ENCODE assay signal across 19 mouse cellular contexts in genomic region chr3:121602826-121603370, GRCm38 (mm10).
DNase-seq lines count a peak whose midpoint lies in the region; ATAC-seq and TF ChIP-seq lines count a peak whose summit lies in the region.
"Had no signal": no experiment of that assay in that cellular context is flagged by ENCODE, and none has a peak within 500 bp of the region (broad histone marks: within the 10 kb centered on the region; RNA-seq: fewer than 3 reads in every experiment).

No protein-coding gene starts in this region.

- H3K36me3 ChIP-seq in forebrain, embryonic 10.5 days (replicated peaks) = no peaks in the 10 kb centered on the region
- H3K36me3 ChIP-seq in forebrain, embryonic 12.5 days (replicated peaks) = no peaks in the 10 kb centered on the region
- no peaks in the 10 kb centered on the region for H3K36me3 ChIP-seq in lung, embryonic 16.5 days (ENCODE audit: control insufficient read depth, insufficient read depth, low read length)
- H3K36me3 ChIP-seq in stomach, postnatal 0 days (ENCODE audit: control insufficient read depth, insufficient read depth, low read length) = no peaks in the 10 kb centered on the region
- H3K36me3 ChIP-seq: heart, embryonic 15.5 days; limb, embryonic 13.5 days; liver, embryonic 15.5 days had no signal

- H3K4me2 ChIP-seq in forebrain, embryonic 12.5 days = no peak overlapping the region
- no peak overlapping the region for H3K4me2 ChIP-seq in lung, embryonic 16.5 days (ENCODE audit: low read depth, low read length)
- H3K4me2 ChIP-seq in stomach, postnatal 0 days (replicated peaks; ENCODE audit: low read depth) = no peak overlapping the region
- H3K4me2 ChIP-seq: heart, embryonic 15.5 days; limb, embryonic 13.5 days; liver, embryonic 15.5 days had no signal

- TF ChIP-seq EP300 in stomach, postnatal 0 days (optimal IDR thresholded peaks at IDR 0.05) = no peak

- no peak for DNase-seq in forebrain, embryonic 10.5 days (ENCODE audit: extremely low spot score, low spot score)
- DNase-seq in lung, postnatal 10 days = no peak
- no peak for DNase-seq in stomach, postnatal 0 days (ENCODE audit: low spot score)
- DNase-seq in liver = no peak
- no peak for DNase-seq in layer of hippocampus, adult 9-10 months (ENCODE audit: low spot score)
- DNase-seq: right cerebral cortex, adult 18-20 months; spleen, adult 18-20 months; thymus, postnatal 14 days had no signal

- H3K9ac ChIP-seq in forebrain, embryonic 12.5 days = no peak overlapping the region
- no peak overlapping the region for H3K9ac ChIP-seq in lung, embryonic 16.5 days (ENCODE audit: low read length)
- no peak overlapping the region for H3K9ac ChIP-seq in stomach, postnatal 0 days (ENCODE audit: low read length)
- H3K9ac ChIP-seq: heart, embryonic 15.5 days; limb, embryonic 13.5 days; liver, embryonic 15.5 days had no signal

- no peaks in the 10 kb centered on the region for H3K27me3 ChIP-seq in forebrain, embryonic 10.5 days (ENCODE audit: poor library complexity, severe bottlenecking)
- H3K27me3 ChIP-seq in forebrain, embryonic 12.5 days = no peaks in the 10 kb centered on the region
- no peaks in the 10 kb centered on the region for H3K27me3 ChIP-seq in lung, embryonic 16.5 days (ENCODE audit: control insufficient read depth, insufficient read depth, low read depth, low read length)
- H3K27me3 ChIP-seq in stomach, postnatal 0 days (ENCODE audit: control insufficient read depth, insufficient read depth, low read length) = no peaks in the 10 kb centered on the region
- H3K27me3 ChIP-seq: heart, embryonic 15.5 days; limb, embryonic 13.5 days; liver, embryonic 15.5 days had no signal

- H3K4me1 ChIP-seq in forebrain, embryonic 10.5 days = peaks cover 17% of the 10 kb centered on the region
- H3K4me1 ChIP-seq in forebrain, embryonic 12.5 days = peaks cover 4% of the 10 kb centered on the region; the same call in 1 of the 2 replicates
- peaks cover 28% of the 10 kb centered on the region for H3K4me1 ChIP-seq in lung, embryonic 16.5 days (replicated peaks; ENCODE audit: control insufficient read depth, insufficient read depth, low read length)
- H3K4me1 ChIP-seq in stomach, postnatal 0 days (replicated peaks; ENCODE audit: control insufficient read depth, insufficient read depth) = peaks cover 3% of the 10 kb centered on the region; the same call in 1 of the 2 replicates
- H3K4me1 ChIP-seq: liver, embryonic 15.5 days had no signal

- peak overlapping the region; percentile 18; the same call in 1 of the 2 replicates for H3K27ac ChIP-seq in forebrain, embryonic 10.5 days
- H3K27ac ChIP-seq in forebrain, embryonic 12.5 days = no peak overlapping the region
- 0 out of 2 replicates have a peak overlapping the region, but pooled peaks have one; percentile 71 for H3K27ac ChIP-seq in lung, embryonic 16.5 days (ENCODE audit: low read length)
- H3K27ac ChIP-seq in stomach, postnatal 0 days (replicated peaks) = peak overlapping the region; percentile 82
- H3K27ac ChIP-seq: heart, embryonic 15.5 days; hindbrain, postnatal 0 days; limb, embryonic 13.5 days; liver, embryonic 15.5 days had no signal

- 93% methylated on average over 10 of the region's 10 CpGs for WGBS in forebrain, embryonic 10.5 days
- WGBS in forebrain, embryonic 12.5 days = 97% methylated on average over 10 of the region's 10 CpGs
- WGBS in lung, embryonic 16.5 days = 83% methylated on average over 10 of the region's 10 CpGs
- WGBS in stomach, postnatal 0 days = 82% methylated on average over 10 of the region's 10 CpGs

- no peaks in the 10 kb centered on the region for H3K9me3 ChIP-seq in forebrain, embryonic 10.5 days
- no peaks in the 10 kb centered on the region for H3K9me3 ChIP-seq in forebrain, embryonic 12.5 days
- H3K9me3 ChIP-seq in lung, embryonic 16.5 days (ENCODE audit: control insufficient read depth, low read length) = no peaks in the 10 kb centered on the region
- H3K9me3 ChIP-seq in stomach, postnatal 0 days (ENCODE audit: control insufficient read depth, low read length) = no peaks in the 10 kb centered on the region
- H3K9me3 ChIP-seq: heart, embryonic 15.5 days; limb, embryonic 13.5 days; liver, embryonic 15.5 days had no signal

- ATAC-seq in forebrain, embryonic 12.5 days (ENCODE audit: low FRiP score) = no peak
- ATAC-seq in lung, embryonic 16.5 days (ENCODE audit: low read depth) = no peak
- peak; percentile 54 for ATAC-seq in granulocyte monocyte progenitor cell, adult 5-6 weeks (replicated peaks; ENCODE audit: poor library complexity, severe bottlenecking)
- ATAC-seq in stomach, postnatal 0 days (ENCODE audit: low FRiP score, low TSS enrichment) = no peak
- ATAC-seq: CD4-positive, CD25-positive, alpha-beta regulatory T cell, adult 4 months; forebrain, embryonic 16.5 days had no signal

- no peak for TF ChIP-seq CTCF in stomach, postnatal 0 days (IDR thresholded peaks at IDR 0.05; ENCODE audit: low read depth)

- no peak overlapping the region for H3K4me3 ChIP-seq in forebrain, embryonic 10.5 days
- no peak overlapping the region for H3K4me3 ChIP-seq in forebrain, embryonic 12.5 days (replicated peaks)
- H3K4me3 ChIP-seq in lung, embryonic 16.5 days (ENCODE audit: low read length) = no peak overlapping the region
- no peak overlapping the region for H3K4me3 ChIP-seq in stomach, postnatal 0 days (ENCODE audit: low read depth, low read length)
- H3K4me3 ChIP-seq: erythroblast, embryonic 14.5 days; heart, embryonic 15.5 days; limb, embryonic 13.5 days; liver, embryonic 15.5 days; megakaryocyte, embryonic 14.5 days had no signal
